Mouse (Mus musculus): ENCODE data around the gene Capn11. TPM values are rescaled to one million over a fixed set of nuclear protein-coding genes. Genes with fewer than 3 reads are reported as not detected.

Gene Capn11
- total RNA-seq, 4 experiments from 2014 or later, result 0.15 to 0.51 (median 0.33) TPM

DNA sequence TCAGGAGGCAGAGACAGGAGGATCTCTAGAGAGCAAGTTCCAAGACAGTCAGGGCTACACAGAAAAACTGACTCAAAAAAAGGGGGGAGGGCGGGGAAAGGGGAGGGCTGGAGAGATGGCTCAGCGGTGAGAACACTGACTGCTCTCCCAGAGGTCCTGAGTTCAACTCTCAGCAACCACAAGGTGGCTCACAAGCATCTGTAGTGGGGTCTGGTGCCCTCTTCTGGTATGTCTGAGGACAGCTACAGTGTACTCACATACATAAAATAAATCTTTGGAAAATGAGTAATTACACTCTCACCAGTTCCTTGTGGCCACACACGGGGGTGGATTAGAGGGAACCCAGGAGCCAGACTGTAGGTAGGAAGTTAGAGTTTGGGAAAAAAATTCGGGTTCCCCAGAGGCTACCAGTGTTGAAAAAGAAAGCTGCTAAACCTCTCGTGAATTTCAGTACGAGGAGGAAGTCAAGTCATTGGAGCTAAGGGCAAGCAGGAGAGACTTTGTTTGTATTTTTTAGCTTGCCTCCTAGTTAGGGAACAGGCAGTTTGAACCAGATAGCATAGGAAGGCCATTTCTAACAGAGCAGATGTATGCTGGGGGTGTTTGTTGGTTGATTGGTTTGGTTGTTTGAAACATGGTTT is 76.3 kb downstream of the Capn11 start:
- DNase-seq (ENCODE audit: low spot score in 2 of 2), result no peak

DNA sequence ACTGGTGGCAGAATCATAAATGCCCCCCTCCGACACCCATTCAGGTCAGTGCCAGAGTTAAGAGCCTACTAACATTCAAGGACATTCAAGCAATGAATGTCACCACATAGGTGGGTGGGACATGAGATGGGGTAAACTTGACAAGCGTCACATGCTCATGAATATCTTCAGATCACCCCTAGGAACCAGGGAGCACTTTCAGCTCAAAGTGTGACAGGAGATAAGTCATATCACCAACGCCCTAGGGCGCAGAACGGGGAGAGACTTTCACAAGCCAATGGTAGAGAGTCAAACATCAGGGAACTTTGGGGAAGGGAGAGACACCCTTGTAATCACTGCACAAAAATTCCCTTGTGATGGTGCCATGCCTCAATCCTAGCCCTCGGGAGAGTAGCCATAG is 76.9 kb downstream of the Capn11 start:
- DNase-seq (ENCODE audit: low spot score in 2 of 2), result no peak

DNA sequence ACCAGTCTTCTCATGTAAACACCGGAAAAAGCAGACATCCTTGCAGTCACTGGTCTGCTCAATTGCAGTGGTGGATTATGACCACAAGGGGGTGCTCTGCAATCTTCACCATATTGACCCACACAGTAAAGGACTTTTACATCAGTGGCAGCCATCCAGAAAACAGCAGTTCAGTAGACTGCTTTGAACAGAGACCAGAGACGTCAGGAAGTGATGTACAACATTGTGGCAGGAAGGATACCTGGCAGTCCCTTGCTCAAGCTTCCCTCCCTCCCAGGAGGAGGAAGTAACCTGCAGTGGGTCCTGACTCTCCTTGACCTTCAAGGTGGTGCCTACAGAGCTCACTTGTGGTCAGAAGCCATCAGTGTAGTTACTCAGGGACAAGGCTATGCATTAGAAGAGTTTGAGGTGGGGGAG is 77.5 kb downstream of the Capn11 start:
- no peak for DNase-seq (ENCODE audit: low spot score in 2 of 2)

GRCm38 (mm10) chr17:45580958-45581477 is 78.1 kb downstream of the Capn11 start:
- no peak for DNase-seq (ENCODE audit: low spot score in 2 of 2)

Other genes with a start within 250 kb of the Capn11 start
- 10 to 100 TPM; 31.4 to 38.9 (median 37.5) TPM for gene Cdc5l, start 225.6 kb downstream of the Capn11 start, total RNA-seq (2022)
- gene Spats1, start 183.9 kb downstream of the Capn11 start, total RNA-seq (2022), result not detected
- 10 to 100 TPM; 13.6 to 15.4 (median 14.2) TPM for gene Aars2, start 152.5 kb downstream of the Capn11 start, total RNA-seq (2022)
- not detected for gene Tcte1, start 135.9 kb downstream of the Capn11 start, total RNA-seq (2022)
- gene Tmem151b, start 109.6 kb downstream of the Capn11 start, total RNA-seq (2022), result not detected
- gene Nfkbie, start 103.6 kb downstream of the Capn11 start, total RNA-seq (2022), result under 1 TPM; 0.27 to 0.56 (median 0.34) TPM
- 10 to 100 TPM; 17.2 to 22.9 (median 19.8) TPM for gene Slc35b2, start 95.5 kb downstream of the Capn11 start, total RNA-seq (2022)
- 1,000 to 10,000 TPM; 1,140 to 1,362 (median 1,203) TPM for gene Hsp90ab1, start 86.1 kb downstream of the Capn11 start, total RNA-seq (2022)
- gene Slc29a1, start 59.7 kb downstream of the Capn11 start, total RNA-seq (2022), result 10 to 100 TPM; 26.6 to 31.2 (median 27.2) TPM
- gene Mymx, start 57.2 kb downstream of the Capn11 start, total RNA-seq (2022), result not detected
- gene Mrpl14, start 27.0 kb upstream of the Capn11 start, total RNA-seq (2022), result 100 to 1,000 TPM; 105 to 141 (median 132) TPM
- gene Tmem63b, start 27.6 kb upstream of the Capn11 start, total RNA-seq (2022), result 10 to 100 TPM; 65.5 to 74.0 (median 68.3) TPM
- gene 1600014C23Rik, start 74.5 kb upstream of the Capn11 start, total RNA-seq (2022), result under 1 TPM in 1 of 4 experiments, not detected in 3; 0.92 TPM

Data from gastrocnemius, adult 8-10 months (tissue).